Mouse (Mus musculus): ENCODE data around the gene Bud23.
"Not testable (repeated sequence)": the region's sequence is repeated elsewhere in the genome, so short reads cannot be mapped to it uniquely, and the experiment has no call there.

The Bud23 gene

DNA sequence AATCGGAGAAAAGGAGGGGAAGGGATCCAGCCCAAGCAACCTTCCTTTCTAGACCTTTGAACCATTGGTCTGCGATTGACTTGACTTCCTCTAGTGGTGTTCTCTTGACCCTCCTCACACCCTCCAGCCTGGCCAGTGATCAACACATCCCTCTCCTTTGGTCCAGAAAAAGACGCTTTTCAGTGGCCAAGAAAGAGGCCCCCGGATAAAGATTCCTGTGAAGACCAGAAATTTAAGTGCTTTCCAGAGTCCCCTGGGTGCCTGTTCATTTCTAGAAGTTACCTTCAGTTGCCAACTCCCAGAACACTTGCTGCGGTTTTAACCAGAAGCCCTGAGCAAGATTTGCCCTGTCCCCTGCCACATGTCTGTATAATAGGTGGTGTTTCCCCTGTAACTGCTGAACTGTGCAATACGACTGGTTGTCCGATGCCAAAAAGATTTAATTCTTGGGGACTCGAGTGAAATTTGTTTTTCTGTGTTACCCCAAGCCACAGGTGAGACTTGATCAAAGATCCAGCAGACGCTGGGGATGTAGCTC, at the start of gene Bud23:
Gene Bud23, minus strand, starts transcription at position 51 of the 538 bp plus-strand sequence.
- DNase-seq (ENCODE audit: extremely low spot score, low spot score): not testable (repeated sequence)

DNA sequence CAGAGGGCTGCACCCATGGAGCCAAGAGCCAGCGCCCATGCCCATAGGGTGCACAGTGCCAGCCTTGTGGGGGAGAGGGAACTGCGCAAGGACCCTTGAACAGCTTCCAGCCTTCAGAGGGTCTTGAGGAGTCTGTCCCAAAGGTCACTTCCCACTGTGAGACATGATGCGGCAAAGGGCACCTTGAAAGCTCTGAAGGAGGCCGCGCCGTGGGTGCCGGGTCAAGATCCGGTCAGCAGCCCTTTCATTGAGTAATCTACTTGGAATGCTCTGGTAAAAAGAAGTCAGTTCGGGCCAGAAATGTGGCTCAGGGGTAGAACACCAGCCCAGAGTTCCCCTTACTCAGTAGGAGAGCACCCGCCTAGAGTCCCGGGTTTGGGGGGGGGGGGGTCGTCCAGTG, 49.0 kb upstream of the Bud23 start:
- DNase-seq (ENCODE audit: extremely low spot score, low spot score): no peak

- no peak for DNase-seq (ENCODE audit: extremely low spot score, low spot score)
Observed at GRCm38 (mm10) chr5:135109976-135110375, 45.2 kb upstream of the Bud23 start.

DNA sequence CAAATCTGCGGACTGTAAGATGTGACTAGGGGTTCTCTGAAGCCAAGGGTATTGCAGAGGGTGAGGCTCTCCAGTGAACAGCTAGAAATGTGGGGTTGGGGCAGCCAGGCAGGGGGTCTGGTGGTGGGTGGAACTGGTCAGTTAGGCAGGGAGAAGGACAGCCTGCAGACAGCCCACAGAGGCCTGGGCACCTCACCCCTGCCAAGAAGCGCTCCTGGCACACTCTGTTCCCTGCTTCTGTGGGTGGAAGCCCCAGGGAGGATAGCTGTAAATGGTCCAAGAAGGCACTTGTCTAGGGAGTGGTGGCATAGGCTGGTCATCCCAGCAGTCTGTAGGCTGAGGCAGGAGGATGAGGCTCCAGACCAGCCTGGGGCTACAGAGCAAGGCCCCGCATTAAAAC, 44.7 kb upstream of the Bud23 start:
- no peak for DNase-seq (ENCODE audit: extremely low spot score, low spot score)

DNA sequence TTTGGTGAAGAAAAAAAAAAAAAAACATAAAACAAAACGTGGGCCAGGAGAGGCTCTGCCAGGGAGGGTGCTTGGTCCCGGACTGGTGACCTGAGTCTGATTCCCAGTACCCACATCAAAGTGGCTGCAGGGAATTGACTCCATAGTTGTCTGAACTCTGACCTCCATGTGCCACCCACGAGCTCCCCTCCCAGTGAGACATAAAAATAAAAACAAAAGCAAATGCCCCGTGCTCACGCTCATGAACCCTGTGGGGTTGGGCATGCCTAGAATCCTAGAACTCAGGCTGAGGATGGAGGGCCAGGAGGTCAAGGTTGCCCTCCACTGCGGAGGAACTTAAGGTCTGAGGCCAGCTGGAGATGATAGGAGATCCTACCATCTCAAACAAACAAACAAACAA, 44.3 kb upstream of the Bud23 start:
- DNase-seq (ENCODE audit: extremely low spot score, low spot score): no peak

DNA sequence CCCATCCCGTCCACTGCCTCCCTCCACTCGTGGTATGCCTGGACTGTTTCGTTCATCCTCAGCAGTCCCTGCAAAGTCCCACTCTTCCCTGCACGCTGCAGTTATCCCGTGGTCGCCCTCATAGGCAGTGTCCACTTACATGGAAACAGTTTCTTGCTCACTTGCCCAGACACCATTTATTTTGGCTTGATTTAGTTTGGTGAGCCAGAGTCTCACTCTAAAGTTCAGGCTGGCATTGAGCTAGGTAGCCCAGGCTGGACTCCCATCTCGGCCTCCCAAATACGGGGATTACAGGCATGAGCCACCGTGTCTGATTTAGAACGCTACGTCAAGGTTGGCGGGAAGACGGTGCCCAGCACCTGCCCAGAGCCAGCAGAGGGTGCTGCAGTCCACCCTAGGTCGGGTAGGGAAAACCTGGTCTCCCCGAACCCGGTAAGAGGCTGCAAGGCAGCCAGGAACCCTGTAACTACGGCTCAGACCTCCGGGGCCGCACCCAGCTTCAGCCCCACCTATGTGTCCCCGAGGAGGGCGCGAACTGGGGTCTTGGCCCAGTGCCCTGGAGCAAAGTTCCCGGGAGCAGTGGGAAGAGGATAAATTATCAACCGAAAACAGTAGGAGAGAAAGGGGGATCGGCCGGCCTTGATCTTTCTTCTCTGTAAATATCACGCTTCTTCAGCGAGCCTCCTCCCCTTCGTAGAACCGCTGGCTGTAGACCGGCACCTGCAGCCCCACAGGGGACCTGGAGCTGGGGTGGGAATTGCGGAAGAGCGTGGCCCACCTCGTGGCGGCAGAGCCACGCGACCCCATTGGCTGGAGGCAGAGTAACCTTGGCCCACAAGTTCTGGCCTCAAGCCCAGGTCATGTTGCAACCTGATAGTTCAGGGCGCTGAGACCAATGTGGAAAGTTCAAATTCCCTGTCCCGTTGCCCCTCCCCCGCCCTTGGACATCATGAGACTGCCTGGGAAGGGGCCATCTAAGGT, 43.1 kb upstream of the Bud23 start:
- peak; percentile 57 for DNase-seq (ENCODE audit: extremely low spot score, low spot score)

GRCm38 (mm10) chr5:135106758-135107256, 42.0 kb upstream of the Bud23 start:
- DNase-seq (ENCODE audit: extremely low spot score, low spot score): peak; percentile 88

DNA sequence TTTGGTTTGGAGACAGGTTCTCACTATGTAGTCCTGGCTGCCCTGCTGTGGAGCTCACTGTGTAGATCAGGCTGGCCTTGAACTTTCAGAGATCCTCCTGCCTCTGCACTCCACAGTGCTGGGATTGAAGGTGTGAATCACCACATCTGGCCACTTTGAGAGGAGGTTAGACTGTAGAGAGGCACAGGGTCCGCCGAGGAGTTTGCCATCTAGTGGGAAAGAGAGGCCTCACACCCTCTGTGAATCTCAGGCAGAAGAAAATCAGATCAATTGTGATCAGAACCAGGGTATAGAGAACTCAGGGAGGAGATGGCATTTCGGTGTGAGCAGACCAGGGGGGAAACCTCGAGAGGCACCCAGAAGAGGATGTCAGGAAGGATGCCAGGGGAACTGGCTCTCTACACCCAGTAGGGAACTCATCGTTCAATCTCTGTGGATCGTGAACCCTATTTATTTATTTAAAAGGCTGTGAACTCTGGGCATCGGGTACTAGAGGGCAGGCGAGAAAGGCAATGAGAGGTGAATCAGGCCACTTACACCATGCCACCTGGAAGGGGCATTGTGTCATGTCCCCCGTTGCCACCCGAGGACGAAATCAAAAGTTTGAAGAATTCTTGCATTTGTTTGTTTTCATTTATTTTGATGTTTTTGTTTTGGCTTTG, 39.4 kb upstream of the Bud23 start:
- no peak for DNase-seq (ENCODE audit: extremely low spot score, low spot score)

DNA sequence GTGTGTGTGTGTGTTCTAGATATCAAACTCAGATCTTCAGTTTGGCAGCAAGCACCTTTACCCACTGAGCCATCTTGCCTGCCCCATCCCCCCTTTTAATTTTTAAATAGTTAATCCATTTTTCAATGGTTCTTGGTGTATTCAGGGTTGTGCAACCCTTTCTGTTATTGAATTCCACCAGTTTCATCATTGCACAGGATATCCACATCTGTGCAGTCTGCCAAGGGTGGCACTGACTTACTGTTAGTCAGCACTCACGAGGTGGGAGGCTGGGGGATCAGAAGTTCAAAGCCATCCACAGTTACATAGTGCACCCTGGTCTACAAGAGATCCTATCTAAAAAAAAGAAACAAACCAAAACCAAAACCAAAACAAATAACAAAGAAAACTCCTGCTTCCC, 36.2 kb upstream of the Bud23 start:
- no peak for DNase-seq (ENCODE audit: extremely low spot score, low spot score)

DNA sequence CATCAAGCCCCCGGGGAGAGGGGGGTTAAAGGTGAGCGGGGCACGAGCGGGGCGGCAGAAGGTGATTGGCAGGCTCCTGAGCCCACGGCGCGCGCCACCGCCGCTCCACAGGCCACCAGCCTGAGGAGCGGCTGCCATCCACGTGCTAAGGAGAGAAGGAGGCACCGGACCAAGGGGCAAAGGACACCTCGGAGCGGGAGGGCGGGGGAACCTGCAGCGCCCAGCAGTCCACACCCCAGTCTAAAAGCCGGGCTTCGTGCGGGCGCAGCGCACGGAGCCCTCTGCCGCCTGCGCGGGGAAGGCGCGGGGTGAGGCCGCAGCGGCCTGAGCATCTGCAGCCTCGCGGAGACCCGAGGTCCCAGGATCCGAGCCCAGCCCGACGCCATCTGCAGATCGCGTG, 24.9 kb upstream of the Bud23 start, which contains the start of gene Mlxipl:
Gene Mlxipl, plus strand, starts transcription at position 238 of the 400 bp plus-strand sequence.
- peak; percentile 22 for DNase-seq (ENCODE audit: extremely low spot score, low spot score)

GRCm38 (mm10) chr5:135086871-135087270, 22.1 kb upstream of the Bud23 start:
- no peak for DNase-seq (ENCODE audit: extremely low spot score, low spot score)

DNA sequence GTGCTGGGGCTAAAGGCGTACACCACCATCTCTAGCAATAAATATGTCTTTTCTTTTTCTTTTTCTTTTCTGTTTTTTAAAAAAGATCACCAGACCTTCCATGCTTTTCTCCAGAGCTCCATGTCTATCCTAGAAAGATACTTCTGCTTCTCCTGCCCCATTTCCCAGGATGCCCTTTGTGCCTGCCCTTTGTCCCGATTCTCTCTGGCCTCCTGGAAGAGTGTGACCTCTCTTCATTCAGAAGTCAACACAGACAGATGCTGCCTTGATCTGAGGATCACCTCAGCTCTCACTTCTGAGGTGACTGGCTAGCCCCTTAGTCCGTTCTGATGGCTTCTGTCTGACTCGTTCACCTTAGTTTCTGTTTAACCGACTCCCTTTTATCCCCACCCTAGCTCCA, 15.8 kb upstream of the Bud23 start:
- no peak for DNase-seq (ENCODE audit: extremely low spot score, low spot score)

- no peak for DNase-seq (ENCODE audit: extremely low spot score, low spot score)
Observed at GRCm38 (mm10) chr5:135079578-135079977, 14.8 kb upstream of the Bud23 start.

DNA sequence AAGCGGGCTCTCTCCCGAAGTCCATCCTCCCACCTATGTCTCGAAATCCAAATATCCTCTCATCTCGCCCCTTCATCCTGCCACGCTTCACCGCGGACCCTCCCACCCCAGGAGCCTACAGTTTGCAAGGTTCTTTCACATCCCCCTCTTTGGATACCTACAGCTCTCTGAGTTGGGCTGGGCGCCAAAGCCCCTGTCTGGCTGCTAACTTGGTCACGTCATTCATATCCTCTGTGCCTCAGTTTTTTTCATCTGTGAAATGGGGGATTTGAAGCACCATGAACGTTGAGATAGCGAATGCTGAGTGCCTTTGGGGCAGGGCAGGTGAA, 13.7 kb upstream of the Bud23 start:
- no peak for DNase-seq (ENCODE audit: extremely low spot score, low spot score)

DNA sequence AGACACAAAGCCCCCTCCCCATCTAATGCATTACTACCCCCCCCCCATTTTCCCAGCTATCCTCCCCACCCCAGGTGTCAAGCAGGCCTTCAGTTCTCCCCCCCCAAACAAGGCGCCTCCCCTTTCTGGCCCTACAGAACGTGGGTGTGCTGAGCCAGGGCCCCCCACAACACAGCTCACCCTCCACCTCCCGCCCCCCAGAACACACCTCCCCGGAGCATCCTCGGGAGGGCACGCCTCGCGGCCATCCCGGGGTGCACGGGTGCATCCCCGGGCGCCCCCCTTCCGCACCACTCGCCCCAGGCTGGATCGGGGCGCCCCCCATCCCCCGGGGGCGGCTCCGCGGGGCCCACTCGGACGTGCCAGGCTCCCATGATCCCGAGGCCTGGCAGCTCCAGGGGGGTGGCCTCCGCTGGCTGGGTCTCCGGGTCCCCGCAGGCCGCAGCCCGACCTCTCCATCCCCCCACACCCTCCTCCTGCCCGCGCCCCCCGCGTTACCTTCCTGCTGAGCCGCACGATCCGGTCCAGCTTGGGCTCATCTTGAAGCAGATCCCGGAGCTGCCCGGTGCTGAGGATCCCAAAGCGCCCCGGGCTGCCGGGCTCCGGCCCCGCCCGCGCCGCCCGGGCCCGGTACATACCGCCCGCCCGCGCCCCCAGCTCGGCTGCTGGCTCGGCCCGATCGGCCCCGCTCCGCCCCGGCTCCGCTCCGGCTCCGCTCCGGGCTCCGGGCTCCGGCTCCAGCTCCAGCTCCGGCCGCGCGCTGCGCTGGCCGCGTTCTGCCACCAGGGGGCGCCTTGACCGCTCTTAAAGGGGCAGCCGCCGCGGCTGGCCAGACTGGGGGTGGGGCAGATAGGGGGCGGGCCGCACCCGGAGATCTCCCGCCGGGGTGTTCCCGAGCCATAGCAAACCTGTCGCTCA, 13.1 kb upstream of the Bud23 start, which contains the start of gene Vps37d:
Gene Vps37d, minus strand, starts transcription at position 703 of the 918 bp plus-strand sequence.
- peak; percentile 98 for DNase-seq (ENCODE audit: extremely low spot score, low spot score)

DNA sequence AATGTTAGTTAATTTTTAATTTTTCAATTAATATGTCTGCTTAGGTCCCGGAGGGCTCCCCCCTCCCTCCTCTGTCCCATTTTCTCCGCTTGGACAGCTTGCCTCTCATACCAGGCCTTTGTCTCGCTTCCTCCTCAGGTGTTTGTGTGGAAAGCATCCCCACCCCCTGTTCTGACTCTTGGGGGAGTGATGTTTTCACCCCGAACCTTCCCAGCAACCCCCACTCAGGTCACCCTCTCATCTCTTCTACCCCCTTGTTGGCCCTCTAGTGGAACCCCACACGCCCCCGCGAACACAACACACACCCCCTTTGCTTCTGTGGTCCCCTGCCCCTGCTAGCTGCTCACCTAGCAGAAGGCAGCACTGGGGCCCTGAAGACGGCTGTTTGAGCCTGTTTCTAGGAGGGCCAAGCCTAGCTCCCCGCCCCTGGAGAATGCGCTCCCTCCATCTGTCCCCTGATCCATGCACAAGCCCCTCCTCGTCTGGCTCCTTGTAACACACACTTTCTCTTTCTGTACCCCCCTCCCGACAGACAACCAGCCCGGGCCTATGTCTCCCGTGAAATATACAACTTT, 12.3 kb upstream of the Bud23 start:
- DNase-seq (ENCODE audit: extremely low spot score, low spot score): peak; percentile 46

DNA sequence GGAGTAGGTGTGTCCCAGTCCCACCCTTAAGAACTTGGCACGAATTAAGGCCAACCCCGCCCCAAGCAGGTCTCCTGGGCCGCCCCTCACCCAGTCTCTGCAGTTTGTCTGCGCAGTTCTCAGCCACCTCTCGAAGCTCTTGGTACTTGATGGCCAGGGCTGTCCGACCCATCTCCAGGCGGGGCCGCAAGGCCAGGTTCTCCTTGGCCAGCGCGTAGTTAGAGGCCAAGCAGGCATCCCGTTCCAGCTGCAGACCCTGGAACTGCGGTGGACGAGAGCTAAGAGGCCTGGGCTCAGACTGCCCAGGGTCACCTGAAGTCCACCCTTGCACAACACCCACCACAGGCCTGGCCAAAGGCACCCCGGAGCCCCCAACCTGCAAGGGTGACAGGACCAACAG, 11.6 kb upstream of the Bud23 start:
- no peak for DNase-seq (ENCODE audit: extremely low spot score, low spot score)

- DNase-seq (ENCODE audit: extremely low spot score, low spot score): no peak
Observed at GRCm38 (mm10) chr5:135075655-135076054, 10.9 kb upstream of the Bud23 start.

GRCm38 (mm10) chr5:135073349-135074150, 8.8 kb upstream of the Bud23 start:
- no peak for DNase-seq (ENCODE audit: extremely low spot score, low spot score)

DNA sequence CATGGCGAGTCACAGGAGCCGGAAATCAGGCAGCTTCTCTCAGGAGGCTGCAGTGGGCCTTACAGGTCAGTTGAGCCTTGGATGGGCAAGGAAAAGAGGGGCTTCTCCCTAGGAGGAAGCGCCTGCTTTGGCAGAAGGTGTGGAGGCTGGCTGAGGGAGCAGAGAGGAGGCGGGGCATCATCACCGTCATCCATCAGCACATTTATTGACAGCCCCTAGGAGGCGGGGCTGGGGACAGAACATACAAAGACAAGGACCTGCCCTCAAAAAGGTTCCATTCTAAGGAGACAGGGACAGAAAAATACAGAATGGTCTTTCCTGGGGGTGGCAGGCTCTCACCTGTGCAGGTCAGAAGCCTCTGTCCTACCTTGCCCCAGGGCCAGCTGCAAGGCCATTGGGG, 8.0 kb upstream of the Bud23 start:
- no peak for DNase-seq (ENCODE audit: extremely low spot score, low spot score)
